Mouse (Mus musculus) left cerebral cortex, postnatal 25 days (tissue): ENCODE data around the gene Ifitm5. TPM values are rescaled to one million over a fixed set of nuclear protein-coding genes. Genes with fewer than 3 reads are reported as not detected.

ENCODE experiments used
- DNase-seq, 2 experiments: peaks; one replicate each; pipeline ENCODE4 v3.0.0; 2022; ENCODE audit warnings: low spot score in 2 of 2, mixed read lengths in 1 of 2
- intact Hi-C: fragments of 180-260 bp; cut with DNase I; formaldehyde crosslinking; loops from one replicate; pipeline ENCODE4 v1.15.1; 2025
- total RNA-seq, 2 experiments: library from RNA; stranded (reverse); gene quantifications; 2 replicates each; pipeline ENCODE4 v1.2.3; 2021

Ifitm5 gene
- total RNA-seq, 2 experiments from 2014 or later, result not detected

- no peak for DNase-seq
- intact Hi-C loops, result no loop called here
Measured at GRCm38 (mm10) chr7:140945247-140945646, 4.8 kb downstream of the Ifitm5 start.

- DNase-seq, result no peak
- intact Hi-C loops, result no loop called here
Measured at GRCm38 (mm10) chr7:140944236-140944635, 5.9 kb downstream of the Ifitm5 start.

- no peak for DNase-seq
- intact Hi-C loops, result no loop called here
Measured at GRCm38 (mm10) chr7:140943356-140943755, 6.7 kb downstream of the Ifitm5 start.

- intact Hi-C loops, result no loop called here
- no peak for DNase-seq
Measured at GRCm38 (mm10) chr7:140942811-140943210, 7.3 kb downstream of the Ifitm5 start.

GRCm38 (mm10) chr7:140942341-140942740 is 7.8 kb downstream of the Ifitm5 start:
- no peak for DNase-seq
- intact Hi-C loops, result no loop called here

GRCm38 (mm10) chr7:140941222-140942051 is 8.7 kb downstream of the Ifitm5 start, which contains the start of gene Pgghg:
Gene Pgghg (plus strand): TSS chr7:140941391.
- intact Hi-C loops, result loop anchor here (2.0 kb wide), 1 partner anchor 67 kb away; no protein-coding TSS in a partner anchor
- peak; percentile 49 to 54 for DNase-seq

GRCm38 (mm10) chr7:140939669-140940171 is 10.4 kb downstream of the Ifitm5 start:
- DNase-seq, result peak in 1 of 2 experiments; percentile 8

GRCm38 (mm10) chr7:140938896-140939295 is 11.2 kb downstream of the Ifitm5 start:
- no peak for DNase-seq

More at GRCm38 (mm10) chr7:140939669-140940171, 10.4 kb downstream of the Ifitm5 start:
- intact Hi-C loops, result loop anchor here (2.0 kb wide), 1 partner anchor 69 kb away; no protein-coding TSS in a partner anchor

GRCm38 (mm10) chr7:140938436-140938835 is 11.7 kb downstream of the Ifitm5 start:
- intact Hi-C loops, result no loop called here

More at GRCm38 (mm10) chr7:140938896-140939295, 11.2 kb downstream of the Ifitm5 start:
- intact Hi-C loops, result no loop called here

GRCm38 (mm10) chr7:140927181-140927580 is 22.9 kb downstream of the Ifitm5 start:
- intact Hi-C loops, result no loop called here
- no peak for DNase-seq

More at GRCm38 (mm10) chr7:140938436-140938835, 11.7 kb downstream of the Ifitm5 start:
- DNase-seq, result no peak

GRCm38 (mm10) chr7:140923070-140923775 is 26.9 kb downstream of the Ifitm5 start:
- no peak for DNase-seq
- intact Hi-C loops, result no loop called here

- intact Hi-C loops, result no loop called here
- peak in 1 of 2 experiments; percentile 44 for DNase-seq
Measured at GRCm38 (mm10) chr7:140922398-140923069, 27.6 kb downstream of the Ifitm5 start.

- intact Hi-C loops, result no loop called here
Measured at GRCm38 (mm10) chr7:140921225-140921975, 28.7 kb downstream of the Ifitm5 start.

GRCm38 (mm10) chr7:140920418-140921029 is 29.6 kb downstream of the Ifitm5 start, which contains the start of gene Nlrp6:
Gene Nlrp6 (plus strand): TSS chr7:140920902.
- DNase-seq, result no peak
- intact Hi-C loops, result no loop called here

More at GRCm38 (mm10) chr7:140921225-140921975, 28.7 kb downstream of the Ifitm5 start:
- DNase-seq, result no peak

GRCm38 (mm10) chr7:140919911-140920310 is 30.2 kb downstream of the Ifitm5 start:
- intact Hi-C loops, result loop anchor here (5.0 kb wide), 1 partner anchor 87 kb away; no protein-coding TSS in a partner anchor
- DNase-seq, result no peak

- intact Hi-C loops, result no loop called here
- no peak for DNase-seq
Measured at GRCm38 (mm10) chr7:140914031-140914690, 35.9 kb downstream of the Ifitm5 start.

GRCm38 (mm10) chr7:140912846-140913482 is 37.1 kb downstream of the Ifitm5 start:
- no peak for DNase-seq
- intact Hi-C loops, result no loop called here
